Mouse (Mus musculus) gastrocnemius, adult 2 months (tissue): ENCODE measurements around the gene Ripply1. TPM values are rescaled to one million over a fixed set of nuclear protein-coding genes. Genes with fewer than 3 reads are reported as not detected.

Experiments used
- DNase-seq: peaks from one replicate; pipeline ENCODE4 v3.0.0; 2022
- H3K27ac ChIP-seq: fragments of 200-600 bp; 2 replicates; pipeline ENCODE4 v1.8.1; 2022; ENCODE audit warnings: mild to moderate bottlenecking
- H3K4me3 ChIP-seq: fragments of 200-600 bp; 2 replicates; pipeline ENCODE4 v1.8.1; 2022; ENCODE audit warnings: mild to moderate bottlenecking, moderate library complexity
- CTCF ChIP-seq: fragments of 200-600 bp; IDR thresholded peaks from 2 replicates; pipeline ENCODE4 v1.8.1; 2022; ENCODE audit warnings: antibody characterized with exemption, mild to moderate bottlenecking, moderate library complexity
- intact Hi-C: fragments of 180-260 bp; cut with DNase I; formaldehyde crosslinking; loops from one replicate; pipeline ENCODE4 v1.15.1; 2025
- long read RNA-seq, 2 experiments: library from polyadenylated mRNA; stranded (forward); transcript quantifications; one replicate each; pipeline ENCODE4 v2.0.0; 2021
- total RNA-seq, 2 experiments: library from RNA; stranded (reverse); gene quantifications; 2 replicates each; pipeline ENCODE4 v1.2.3; 2021

The Ripply1 gene
- total RNA-seq, result not detected
- long read RNA-seq, experiment 1, result 0 reads
- long read RNA-seq, experiment 2, result 0 reads

DNA sequence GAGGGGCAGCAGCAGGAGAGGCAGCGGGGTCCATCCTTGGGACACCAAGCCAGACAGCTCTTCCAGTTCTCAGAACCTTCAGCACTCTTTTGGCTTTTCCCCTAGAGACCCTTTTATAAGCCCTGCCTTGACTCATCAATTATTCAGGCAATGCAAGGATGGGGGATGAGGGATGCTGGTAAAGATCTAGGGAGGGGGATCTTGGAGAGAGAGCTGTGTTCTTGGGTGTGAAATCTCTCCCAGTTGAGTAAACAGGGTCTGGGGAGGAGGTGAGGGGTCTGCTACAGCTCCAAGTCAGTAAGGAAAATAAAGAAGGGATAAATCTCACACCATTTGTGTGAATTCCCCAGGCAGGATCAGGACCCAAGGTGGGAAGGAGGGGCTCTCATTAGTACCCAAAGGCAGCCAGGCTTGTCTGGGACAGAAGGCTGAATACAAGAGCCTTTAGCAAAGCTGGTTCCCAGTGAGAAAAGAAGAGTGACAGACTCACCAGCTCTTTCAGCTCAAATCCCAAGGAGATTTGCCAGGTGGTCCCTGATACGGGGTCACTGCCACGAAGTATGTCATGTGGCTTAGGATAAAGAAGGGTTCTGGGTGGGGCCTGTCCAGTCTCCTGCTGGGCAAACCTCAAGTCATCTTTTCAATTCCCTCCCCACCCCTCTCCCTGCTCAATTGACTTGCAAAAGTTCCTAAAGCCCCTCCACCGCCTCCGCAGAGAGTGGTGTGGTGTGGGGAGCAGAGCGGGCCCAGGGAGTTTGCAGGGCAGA lies at the start of gene Ripply1:
Ripply1 (minus strand) TSS at position 76 of the 767 bp plus-strand sequence.
- Histone ChIP-seq H3K27ac (no peak within 1 kb of the TSS), H3K4me3 (no peak within 1 kb of the TSS)
- no peak for DNase-seq
- intact Hi-C loops, result no loop called here
- no peak for TF ChIP-seq CTCF

- no peak for TF ChIP-seq CTCF
- no peak overlapping the region for H3K27ac ChIP-seq
- DNase-seq, result no peak
- intact Hi-C loops, result no loop called here
- H3K4me3 ChIP-seq, result no peak overlapping the region
Observed at GRCm38 (mm10) chrX:139828363-139829092, 46.4 kb upstream of the Ripply1 start.

DNA sequence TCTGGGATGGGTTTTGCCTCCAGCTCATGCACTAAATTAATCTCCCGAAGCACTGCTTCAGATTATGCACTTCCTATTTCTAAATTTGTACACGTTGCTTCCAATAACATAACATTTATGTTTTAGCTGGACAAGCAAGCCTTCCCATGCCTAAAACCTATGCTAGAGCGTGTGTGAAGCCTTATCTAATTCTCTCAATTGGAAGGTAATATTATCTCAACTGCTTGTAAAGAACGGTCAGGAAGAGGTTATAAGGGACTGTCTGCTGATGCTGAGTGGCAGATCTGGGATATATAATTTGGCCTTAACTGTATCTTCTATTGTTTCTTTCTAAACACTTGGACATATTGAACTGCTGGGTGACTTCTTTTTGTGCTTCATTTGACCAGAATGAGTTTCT lies 44.8 kb upstream of the Ripply1 start:
- intact Hi-C loops, result no loop called here
- DNase-seq, result no peak
- Histone ChIP-seq H3K27ac (no peak overlapping the region), H3K4me3 (no peak overlapping the region)
- no peak for TF ChIP-seq CTCF

DNA sequence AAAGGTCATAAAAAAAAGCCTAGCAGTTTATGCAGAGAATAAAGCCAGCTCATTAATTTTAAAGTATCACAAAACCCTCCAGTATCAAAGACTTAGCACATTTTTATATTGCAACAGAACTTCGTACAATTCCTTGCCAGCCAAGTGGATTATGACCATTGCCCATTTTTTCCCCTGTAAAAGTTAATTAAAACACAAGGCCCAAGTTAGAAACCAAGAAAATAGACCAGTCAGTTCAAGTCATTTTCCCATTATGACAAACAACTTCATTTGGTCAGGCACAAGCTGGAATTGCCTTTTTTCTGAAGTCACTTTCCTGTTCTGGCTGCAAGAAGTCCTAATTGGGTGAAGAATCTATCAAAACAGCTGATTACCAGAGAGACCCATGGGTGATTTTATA lies 43.2 kb upstream of the Ripply1 start:
- intact Hi-C loops, result no loop called here
- Histone ChIP-seq H3K27ac (no peak overlapping the region), H3K4me3 (no peak overlapping the region)
- TF ChIP-seq CTCF, result no peak
- DNase-seq, result no peak

DNA sequence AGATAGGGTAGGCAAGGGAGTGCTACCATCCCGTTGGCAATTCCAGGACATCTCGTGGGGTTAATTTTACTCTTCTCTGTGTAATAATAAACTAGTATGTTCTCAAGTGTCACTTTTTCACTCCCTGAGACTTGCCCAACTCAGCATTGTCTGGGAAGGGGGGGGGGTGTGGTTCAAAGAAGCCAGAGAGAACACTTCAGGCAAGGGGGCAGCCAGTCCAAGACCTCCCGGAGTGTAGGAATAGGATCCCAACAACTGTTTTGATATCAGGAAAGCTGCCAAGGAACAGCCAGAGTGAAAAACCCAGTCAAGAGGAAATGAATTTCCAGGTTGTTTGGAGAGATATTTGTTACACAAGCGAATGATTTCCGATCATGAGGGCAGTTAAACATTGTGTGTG lies 33.0 kb upstream of the Ripply1 start:
- Histone ChIP-seq H3K27ac (no peak overlapping the region), H3K4me3 (no peak overlapping the region)
- no peak for TF ChIP-seq CTCF
- intact Hi-C loops, result no loop called here
- no peak for DNase-seq

DNA sequence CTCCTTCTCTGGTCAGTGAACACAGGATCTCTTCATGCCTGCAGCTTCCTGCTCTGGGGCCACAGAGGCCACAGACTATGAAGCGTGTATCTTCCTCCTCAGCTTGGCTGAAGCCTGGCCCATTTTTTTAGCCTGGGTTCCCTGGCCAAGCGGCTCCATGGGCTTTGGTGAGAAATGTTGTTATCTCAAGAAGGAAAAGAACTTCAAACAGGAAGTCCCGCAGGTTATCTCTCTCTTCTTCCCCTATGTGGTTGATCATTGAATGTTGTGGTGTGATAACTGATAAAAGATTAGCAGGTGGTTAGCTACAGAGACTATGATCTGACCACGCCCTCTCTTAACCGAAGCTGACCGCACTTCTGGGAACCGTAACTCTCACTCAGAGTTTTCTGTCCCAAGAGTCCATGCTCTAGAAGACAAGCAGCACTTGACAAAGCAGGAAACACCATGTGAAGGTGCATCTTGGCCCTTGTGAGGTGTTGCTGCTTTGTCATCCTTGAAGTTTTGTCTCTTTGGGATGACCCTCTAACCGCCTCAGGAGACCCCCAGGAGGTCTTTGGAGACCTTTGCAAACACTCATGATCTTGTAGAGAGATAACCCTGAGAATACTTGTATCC lies 32.0 kb upstream of the Ripply1 start:
- Histone ChIP-seq H3K27ac (no peak overlapping the region), H3K4me3 (no peak overlapping the region)
- no peak for DNase-seq
- no peak for TF ChIP-seq CTCF
- intact Hi-C loops, result no loop called here

GRCm38 (mm10) chrX:139813299-139814002 lies 31.3 kb upstream of the Ripply1 start:
- TF ChIP-seq CTCF, result no peak
- DNase-seq, result no peak
- intact Hi-C loops, result no loop called here
- no peak overlapping the region for H3K27ac ChIP-seq
- no peak overlapping the region for H3K4me3 ChIP-seq

- TF ChIP-seq CTCF, result no peak
- H3K27ac ChIP-seq, result no peak overlapping the region
- intact Hi-C loops, result no loop called here
- DNase-seq, result no peak
- H3K4me3 ChIP-seq, result no peak overlapping the region
Observed at GRCm38 (mm10) chrX:139812636-139813298, 30.6 kb upstream of the Ripply1 start.

GRCm38 (mm10) chrX:139808501-139808900 lies 26.3 kb upstream of the Ripply1 start:
- no peak for DNase-seq
- Histone ChIP-seq H3K27ac (no peak overlapping the region), H3K4me3 (no peak overlapping the region)
- TF ChIP-seq CTCF, result no peak
- intact Hi-C loops, result no loop called here

DNA sequence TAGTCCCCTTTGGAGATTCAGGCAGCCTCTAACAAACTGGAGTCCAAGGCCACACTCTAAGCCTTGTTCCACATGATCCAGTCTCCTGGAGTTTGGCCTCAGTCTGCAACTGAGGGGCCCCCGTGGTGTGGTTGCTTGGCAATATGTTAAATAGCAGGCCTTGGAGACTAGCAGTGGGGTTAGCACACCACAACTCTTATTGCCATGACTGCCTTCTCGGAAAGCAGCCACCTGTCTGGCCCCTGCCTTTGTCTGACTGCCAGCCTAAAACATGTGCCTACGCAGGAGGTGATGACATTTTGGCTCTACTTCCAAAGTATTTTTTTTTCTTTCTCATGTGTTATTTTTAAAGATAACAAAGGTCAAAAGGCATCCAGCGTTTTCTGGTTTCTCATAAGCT lies 25.9 kb upstream of the Ripply1 start:
- Histone ChIP-seq H3K4me3 (no peak overlapping the region), H3K27ac (no peak overlapping the region)
- DNase-seq, result peak; percentile 17
- intact Hi-C loops, result no loop called here
- no peak for TF ChIP-seq CTCF

DNA sequence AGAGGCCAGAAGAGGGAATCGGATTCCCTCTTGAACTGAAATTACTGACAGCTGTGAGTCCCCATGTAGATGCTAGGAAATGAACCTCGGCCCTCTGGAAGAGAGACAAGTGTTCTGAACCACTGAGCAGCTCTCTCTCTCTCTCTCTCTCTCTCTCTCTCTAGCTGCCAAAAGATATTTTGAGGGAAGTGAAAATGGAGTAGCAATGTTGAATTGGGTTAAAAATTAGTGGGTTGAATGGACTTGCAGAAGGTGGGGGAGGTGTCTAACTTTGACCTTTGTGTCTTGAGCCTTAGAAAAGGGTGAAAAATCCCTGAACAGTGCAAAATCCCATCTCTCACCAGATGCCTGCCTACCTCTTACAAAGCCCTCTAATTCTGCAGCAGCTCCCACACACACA lies 25.2 kb upstream of the Ripply1 start:
- Histone ChIP-seq H3K4me3 (no peak overlapping the region), H3K27ac (no peak overlapping the region)
- intact Hi-C loops, result no loop called here
- DNase-seq, result peak; percentile 19
- TF ChIP-seq CTCF, result no peak

GRCm38 (mm10) chrX:139805918-139806317 lies 23.8 kb upstream of the Ripply1 start:
- intact Hi-C loops, result no loop called here
- no peak for DNase-seq
- no peak for TF ChIP-seq CTCF
- H3K27ac ChIP-seq, result no peak overlapping the region
- no peak overlapping the region for H3K4me3 ChIP-seq
